Mouse (Mus musculus) ovary, postnatal 36 days (tissue): ENCODE results near the gene Pycr1.

Experiments
- DNase-seq: peaks from one replicate; pipeline ENCODE4 v3.0.0; 2022; ENCODE audit warnings: low spot score, mixed read lengths

The Pycr1 gene

GRCm38 (mm10) chr11:120657301-120657700 is 13.7 kb upstream of the Pycr1 start:
- no peak for DNase-seq

- no peak for DNase-seq
Measured at GRCm38 (mm10) chr11:120654741-120655140, 11.2 kb upstream of the Pycr1 start.

GRCm38 (mm10) chr11:120651872-120652271 is 8.3 kb upstream of the Pycr1 start:
- DNase-seq: no peak

- DNase-seq: no peak
Measured at GRCm38 (mm10) chr11:120648001-120648476, 4.5 kb upstream of the Pycr1 start, which contains the start of gene Myadml2. Myadml2 (minus strand) TSS chr11:120648158.

- no peak for DNase-seq
Measured at GRCm38 (mm10) chr11:120647047-120647830, 3.7 kb upstream of the Pycr1 start.

GRCm38 (mm10) chr11:120642939-120643600 is 499 bp downstream of the Pycr1 start:
- DNase-seq: peak; percentile 36

- no peak for DNase-seq
Measured at GRCm38 (mm10) chr11:120641869-120642268, 1.7 kb downstream of the Pycr1 start.

GRCm38 (mm10) chr11:120641255-120641654 is 2.3 kb downstream of the Pycr1 start:
- DNase-seq: no peak

- DNase-seq: no peak
Measured at GRCm38 (mm10) chr11:120634810-120635209, 8.8 kb downstream of the Pycr1 start.

GRCm38 (mm10) chr11:120633520-120634343 is 9.8 kb downstream of the Pycr1 start, which contains the start of gene Mafg:
Mafg (minus strand) TSS chr11:120633600.
- peak; percentile 94 for DNase-seq

GRCm38 (mm10) chr11:120632559-120633519 is 10.7 kb downstream of the Pycr1 start:
- peak; percentile 78 for DNase-seq

- no peak for DNase-seq
Measured at GRCm38 (mm10) chr11:120631726-120632448, 11.7 kb downstream of the Pycr1 start.

- no peak for DNase-seq
Measured at GRCm38 (mm10) chr11:120630881-120631725, 12.5 kb downstream of the Pycr1 start.

GRCm38 (mm10) chr11:120630401-120630871 is 13.1 kb downstream of the Pycr1 start:
- no peak for DNase-seq

- DNase-seq: no peak
Measured at GRCm38 (mm10) chr11:120629911-120630310, 13.7 kb downstream of the Pycr1 start.

GRCm38 (mm10) chr11:120629341-120629730 is 14.2 kb downstream of the Pycr1 start:
- DNase-seq: no peak

GRCm38 (mm10) chr11:120628601-120629340 is 14.8 kb downstream of the Pycr1 start:
- no peak for DNase-seq

- no peak for DNase-seq
Measured at GRCm38 (mm10) chr11:120627468-120628300, 15.9 kb downstream of the Pycr1 start.
